ENCODE assay signal across 19 mouse cellular contexts in genomic region chr15:100045576-100045975, GRCm38 (mm10). TPM values are rescaled to one million over a fixed set of nuclear protein-coding genes. Genes with fewer than 3 reads are reported as not detected.
A peak's percentile ranks its signal among the peaks of the same experiment; 100 is the strongest.
DNase-seq lines count a peak whose midpoint lies in the region; ATAC-seq lines count a peak whose summit lies in the region.
"Had no signal": no experiment of that assay in that cellular context is flagged by ENCODE, and none has a peak within 500 bp of the region (broad histone marks: within the 10 kb centered on the region; RNA-seq: fewer than 3 reads in every experiment).

No protein-coding gene starts in this region.

- ATAC-seq in frontal cortex, adult (ENCODE audit: low TSS enrichment): peak; percentile 43
- no peak for ATAC-seq in hindbrain, embryonic 11.5 days (ENCODE audit: low FRiP score)
- ATAC-seq in hindbrain, embryonic 14.5 days (ENCODE audit: low FRiP score): no peak
- ATAC-seq: forebrain, postnatal 0 days; liver, postnatal 0 days; midbrain, embryonic 15.5 days had no signal

- no peaks in the 10 kb centered on the region for H3K27me3 ChIP-seq in hindbrain, embryonic 11.5 days (ENCODE audit: control insufficient read depth, insufficient read depth, low read length)
- H3K27me3 ChIP-seq in hindbrain, embryonic 14.5 days (ENCODE audit: control insufficient read depth, insufficient read depth, low read length): no peaks in the 10 kb centered on the region
- H3K27me3 ChIP-seq: hindbrain, embryonic 12.5 days; midbrain, embryonic 15.5 days had no signal

- 73% methylated on average over 6 of the region's 6 CpGs for WGBS in hindbrain, embryonic 11.5 days
- WGBS in hindbrain, embryonic 14.5 days: 54% methylated on average over 6 of the region's 6 CpGs

- 0 out of 2 replicates have a peak overlapping the region, but pooled peaks have one; percentile 7 for H3K9ac ChIP-seq in hindbrain, embryonic 11.5 days (ENCODE audit: low read depth, low read length)
- H3K9ac ChIP-seq in hindbrain, embryonic 14.5 days: no peak overlapping the region
- H3K9ac ChIP-seq: forebrain, postnatal 0 days; hindbrain, embryonic 12.5 days; liver, postnatal 0 days; midbrain, embryonic 15.5 days had no signal

- no peak overlapping the region for H3K4me3 ChIP-seq in hindbrain, embryonic 11.5 days (ENCODE audit: low read depth, low read length)
- H3K4me3 ChIP-seq in hindbrain, embryonic 14.5 days (replicated peaks; ENCODE audit: low read length): no peak overlapping the region
- H3K4me3 ChIP-seq: forebrain, embryonic 10.5 days; hindbrain, embryonic 12.5 days; limb, embryonic 10.5 days; midbrain, embryonic 15.5 days; myocyte had no signal

- H3K9me3 ChIP-seq in hindbrain, embryonic 11.5 days (ENCODE audit: control insufficient read depth, low read length): no peaks in the 10 kb centered on the region
- H3K9me3 ChIP-seq in hindbrain, embryonic 14.5 days (ENCODE audit: control insufficient read depth, low read length): no peaks in the 10 kb centered on the region
- H3K9me3 ChIP-seq: forebrain, embryonic 10.5 days; hindbrain, embryonic 12.5 days; limb, embryonic 10.5 days; midbrain, embryonic 15.5 days had no signal

- peaks cover 3% of the 10 kb centered on the region; the same call in 1 of the 2 replicates for H3K4me1 ChIP-seq in hindbrain, embryonic 11.5 days (replicated peaks; ENCODE audit: control insufficient read depth, insufficient read depth, low read length)
- peaks cover 35% of the 10 kb centered on the region for H3K4me1 ChIP-seq in hindbrain, embryonic 14.5 days (replicated peaks; ENCODE audit: control insufficient read depth, insufficient read depth, low read length)

- 0 out of 2 replicates have a peak, but pooled peaks cover 3% of the 10 kb centered on the region for H3K36me3 ChIP-seq in hindbrain, embryonic 11.5 days (ENCODE audit: control insufficient read depth, insufficient read depth, low read length)
- H3K36me3 ChIP-seq in hindbrain, embryonic 14.5 days (replicated peaks; ENCODE audit: control insufficient read depth, insufficient read depth): peaks cover 7% of the 10 kb centered on the region

- H3K4me2 ChIP-seq in hindbrain, embryonic 11.5 days (replicated peaks; ENCODE audit: low read depth, low read length): no peak overlapping the region
- no peak overlapping the region for H3K4me2 ChIP-seq in hindbrain, embryonic 14.5 days (replicated peaks)
- H3K4me2 ChIP-seq: hindbrain, embryonic 12.5 days; midbrain, embryonic 15.5 days had no signal

- H3K27ac ChIP-seq in hindbrain, embryonic 11.5 days (ENCODE audit: low read depth, low read length): no peak overlapping the region
- H3K27ac ChIP-seq in hindbrain, embryonic 14.5 days: no peak overlapping the region
- H3K27ac ChIP-seq: forebrain, embryonic 10.5 days; hindbrain, embryonic 12.5 days; kidney, postnatal 0 days; limb, embryonic 10.5 days; midbrain, embryonic 15.5 days had no signal

- DNase-seq in frontal cortex, adult 2 months (ENCODE audit: extremely low spot score in 1 of 2, low spot score in 1 of 2): no peak
- no peak for DNase-seq in hindbrain, embryonic 11.5 days (ENCODE audit: low spot score)
- no peak for DNase-seq in hindbrain, embryonic 14.5 days (ENCODE audit: low spot score)
- DNase-seq in retina, postnatal 1 day: peak; percentile 26
- no peak for DNase-seq in retina, embryonic 14.5 days (ENCODE audit: low spot score)
- DNase-seq in lung, postnatal 25 days (ENCODE audit: low spot score): no peak
- DNase-seq: embryo, embryonic 11 days; forebrain, postnatal 0 days; heart, adult 18-20 months; liver, postnatal 0 days; lung, postnatal 10 days; right cerebral cortex, postnatal 25 days had no signal

RNA-seq across cellular contexts. Expression of gene Dip2b, which starts 7.1 kb away (rescaled TPM):
- 30.7 and 31.9 TPM in 2 replicates for polyA plus RNA-seq in frontal cortex, adult 2 months (2012; rRNA removed)
- polyA plus RNA-seq in hindbrain, embryonic 11.5 days (2014; fragmentation: Nextera tagmentation; extraction: Ambion mirVana): 24.1 and 29.6 TPM in 2 replicates
- 26.0 and 27.8 TPM in 2 replicates for polyA plus RNA-seq in hindbrain, embryonic 14.5 days (2014; fragmentation: Nextera tagmentation; extraction: Ambion mirVana)
